Mouse (Mus musculus) thymus, adult 2 months (tissue): ENCODE measurements around the gene Cavin4. TPM values are rescaled to one million over a fixed set of nuclear protein-coding genes. Genes with fewer than 3 reads are reported as not detected.

Experiments
- DNase-seq: peaks from one replicate; pipeline ENCODE4 v3.0.0; 2021
- H3K27ac ChIP-seq: fragments of 200-500 bp; 2 replicates; pipeline ENCODE4 v1.5.1; 2012; ENCODE audit warnings: low read length, control low read depth; ENCODE audit not compliant: control insufficient read depth, insufficient read depth
- H3K27me3 ChIP-seq: fragments of 200-500 bp; 2 replicates; pipeline ENCODE4 v1.6.1; 2012; ENCODE audit warnings: mild to moderate bottlenecking, low read length, moderate library complexity, mixed read lengths; ENCODE audit not compliant: control insufficient read depth, insufficient read depth
- H3K36me3 ChIP-seq: fragments of 200-500 bp; 2 replicates; pipeline ENCODE4 v1.6.1; 2012; ENCODE audit warnings: mild to moderate bottlenecking, low read length, moderate library complexity; ENCODE audit not compliant: control insufficient read depth, insufficient read depth
- H3K4me1 ChIP-seq: fragments of 200-500 bp; replicated peaks from 2 replicates; pipeline ENCODE4 v1.6.1; 2012; ENCODE audit warnings: low read length; ENCODE audit not compliant: control insufficient read depth, insufficient read depth
- H3K4me3 ChIP-seq: fragments of 200-500 bp; 2 replicates; pipeline ENCODE4 v1.5.1; 2012; ENCODE audit warnings: mild to moderate bottlenecking, low read length, control low read depth, moderate library complexity; ENCODE audit not compliant: control insufficient read depth, insufficient read depth
- CTCF ChIP-seq: fragments of 200-500 bp; IDR thresholded peaks from 2 replicates; pipeline ENCODE4 v1.5.1; 2012; ENCODE audit warnings: mild to moderate bottlenecking, control low read depth, low read length, moderate library complexity, borderline replicate concordance; ENCODE audit not compliant: control insufficient read depth, poor library complexity, insufficient read depth; ENCODE audit errors: extremely low read depth
- POLR2A ChIP-seq: fragments of 200-500 bp; IDR thresholded peaks from 2 replicates; pipeline ENCODE4 v1.6.1; 2012; ENCODE audit warnings: mild to moderate bottlenecking, low read length, control low read depth, moderate library complexity; ENCODE audit not compliant: control insufficient read depth, poor library complexity, insufficient read depth; ENCODE audit errors: extremely low read depth
- WGBS: fragments of 180-500 bp; shearing (Covaris S2); methylation state at CpG from one replicate; pipeline ENCODE4 v1.1.7; 2018; 5-methylcytosine and 5-hydroxymethylcytosine counted together
- polyA plus RNA-seq: library from polyadenylated mRNA; depleted of rRNA; stranded (reverse); fragments of >200 nt; gene quantifications from 2 replicates; pipeline ENCODE4 v1.2.3, GENCODE M21; 2012

Gene Cavin4
- polyA plus RNA-seq, 1 experiment, result 0.63 TPM

DNA sequence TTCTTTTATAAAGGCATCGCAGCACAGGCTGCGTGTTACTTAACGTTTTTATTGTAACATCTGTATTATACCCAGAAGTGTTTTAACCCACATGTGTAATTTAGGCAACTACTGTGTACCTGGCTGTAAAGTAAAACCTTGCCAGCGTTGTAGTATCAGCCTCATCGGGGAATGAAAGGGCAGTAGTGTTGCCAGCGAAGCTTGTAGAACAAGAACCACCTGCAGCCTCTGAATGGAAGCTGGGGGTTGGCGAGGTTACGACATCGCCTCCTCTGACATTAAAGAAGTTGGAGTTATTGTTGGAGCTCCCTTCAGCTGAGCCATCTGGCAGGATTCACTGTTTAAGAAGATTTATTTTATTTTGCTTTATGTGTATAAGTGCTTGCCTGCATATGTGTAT lies 37.5 kb upstream of the Cavin4 start:
- no peaks in the 10 kb centered on the region for H3K4me1 ChIP-seq
- 94% methylated on average over 9 of the region's 9 CpGs for WGBS
- DNase-seq, result no peak
- TF ChIP-seq POLR2A, result no peak
- TF ChIP-seq CTCF, result no peak
- H3K27ac ChIP-seq, result no peak overlapping the region
- no peak overlapping the region for H3K4me3 ChIP-seq
- H3K27me3 ChIP-seq, result no peaks in the 10 kb centered on the region
- H3K36me3 ChIP-seq, result no peaks in the 10 kb centered on the region

DNA sequence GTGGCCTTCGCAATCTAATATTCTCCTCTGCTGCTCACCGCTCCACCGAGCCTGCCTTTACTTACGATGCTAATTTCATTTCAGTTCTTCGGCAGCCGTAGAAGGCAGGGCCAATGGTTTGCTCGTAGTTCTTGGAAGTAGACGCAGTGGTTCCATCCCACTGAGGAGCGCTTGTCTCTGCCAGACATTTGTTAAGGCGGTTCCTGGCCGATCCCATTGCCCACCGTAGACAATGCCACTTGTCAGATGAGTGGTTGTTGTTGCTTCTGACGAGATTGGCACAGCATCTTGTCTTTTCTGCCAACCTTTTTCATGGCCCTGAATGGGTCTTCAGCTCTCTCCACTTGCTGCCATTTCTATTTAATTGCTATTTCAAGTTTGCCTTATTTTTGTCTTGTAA lies 33.9 kb upstream of the Cavin4 start:
- no peak for DNase-seq
- 98% methylated on average over 13 of the region's 13 CpGs for WGBS
- Histone ChIP-seq H3K27ac (no peak overlapping the region), H3K4me3 (no peak overlapping the region), H3K4me1 (no peaks in the 10 kb centered on the region), H3K27me3 (no peaks in the 10 kb centered on the region), H3K36me3 (no peaks in the 10 kb centered on the region)
- TF ChIP-seq POLR2A (no peak), CTCF (no peak)

DNA sequence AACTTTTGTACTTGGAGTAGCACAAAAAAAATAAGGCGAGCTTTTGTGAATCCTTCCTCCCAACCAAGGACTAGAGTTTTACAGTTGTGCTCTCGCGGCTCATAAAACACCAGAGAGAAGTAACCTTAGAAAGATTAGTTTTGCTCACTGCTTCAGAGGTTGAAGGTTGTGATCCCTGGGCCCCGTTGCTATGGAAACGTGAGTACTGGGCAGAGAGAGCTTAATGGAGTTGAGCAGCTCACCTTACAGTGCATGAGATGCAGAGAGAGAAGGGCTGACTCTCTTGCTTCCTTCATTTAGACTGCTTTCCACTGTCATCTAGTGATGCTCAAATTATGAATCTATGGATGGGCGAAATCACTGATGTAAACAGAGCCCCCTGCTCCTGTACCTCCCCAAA lies 29.8 kb upstream of the Cavin4 start:
- 95% methylated on average over 6 of the region's 6 CpGs for WGBS
- Histone ChIP-seq H3K27me3 (no peaks in the 10 kb centered on the region), H3K36me3 (no peaks in the 10 kb centered on the region), H3K4me3 (no peak overlapping the region), H3K4me1 (no peaks in the 10 kb centered on the region), H3K27ac (no peak overlapping the region)
- no peak for DNase-seq
- no peak for TF ChIP-seq CTCF
- no peak for TF ChIP-seq POLR2A

DNA sequence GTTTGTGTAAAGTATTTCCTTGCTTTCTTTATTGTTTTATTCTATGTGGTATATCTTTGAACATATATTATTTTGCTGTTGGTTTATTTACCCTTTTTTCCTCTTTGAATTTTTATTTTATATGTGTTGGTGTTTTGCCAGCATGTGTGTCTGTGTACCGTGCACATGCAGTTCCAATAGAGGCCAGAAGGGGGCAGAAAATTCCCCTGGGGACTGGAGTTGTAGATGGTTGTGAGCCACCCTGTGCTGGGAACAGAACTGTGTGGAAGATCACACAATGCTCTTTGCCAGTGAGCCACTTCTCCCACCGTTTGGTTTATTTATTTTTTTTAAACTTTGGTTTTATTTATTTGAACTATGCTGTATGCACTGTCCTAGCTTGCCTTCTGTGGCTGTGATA lies 29.3 kb upstream of the Cavin4 start:
- TF ChIP-seq CTCF (no peak), POLR2A (no peak)
- Histone ChIP-seq H3K27me3 (no peaks in the 10 kb centered on the region), H3K27ac (no peak overlapping the region), H3K4me1 (no peaks in the 10 kb centered on the region), H3K36me3 (no peaks in the 10 kb centered on the region), H3K4me3 (no peak overlapping the region)
- WGBS, result 86% methylated on average over 2 of the region's 2 CpGs
- peak; percentile 4 for DNase-seq

DNA sequence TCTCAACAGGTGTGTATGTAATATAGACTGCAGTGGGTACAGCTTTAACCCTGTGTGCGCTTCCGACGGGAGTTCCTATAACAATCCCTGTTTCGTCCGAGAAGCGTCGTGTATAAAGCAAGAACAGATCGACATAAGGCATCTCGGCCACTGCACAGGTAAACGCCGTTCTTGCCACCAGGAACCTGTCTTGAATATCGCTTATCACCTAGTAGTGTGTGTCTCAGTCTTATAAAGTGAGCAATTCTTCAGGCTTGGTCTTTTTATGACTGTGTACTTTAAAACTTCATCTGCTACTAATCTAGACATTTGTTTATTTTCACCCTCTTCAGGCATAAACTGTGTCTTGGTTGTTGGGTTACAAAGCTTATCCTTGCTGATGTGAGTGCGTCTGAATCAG lies 26.5 kb upstream of the Cavin4 start:
- Histone ChIP-seq H3K27me3 (no peaks in the 10 kb centered on the region), H3K27ac (no peak overlapping the region), H3K4me1 (no peaks in the 10 kb centered on the region), H3K4me3 (no peak overlapping the region), H3K36me3 (no peaks in the 10 kb centered on the region)
- no peak for DNase-seq
- WGBS, result 98% methylated on average over 13 of the region's 13 CpGs
- TF ChIP-seq CTCF (no peak), POLR2A (no peak)

DNA sequence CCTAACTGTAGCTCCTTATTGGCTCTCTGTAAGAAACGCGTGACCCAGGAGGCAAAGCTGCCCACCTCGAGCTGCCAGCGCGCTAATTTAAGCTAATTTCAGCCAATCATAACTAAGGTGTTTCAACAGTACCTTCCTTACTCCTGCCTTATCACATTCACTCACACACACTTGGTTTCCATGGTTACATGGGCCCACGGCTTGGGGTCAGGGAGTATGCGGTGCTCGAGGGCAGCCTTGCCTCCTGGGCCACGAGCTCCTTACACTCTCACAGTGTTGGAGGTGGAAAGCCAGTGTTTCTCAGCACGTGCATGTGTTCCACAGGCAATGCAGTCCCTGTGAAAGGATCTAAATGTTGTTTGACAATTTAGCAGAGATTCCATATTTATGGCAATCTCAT lies 25.2 kb upstream of the Cavin4 start:
- no peak for DNase-seq
- Histone ChIP-seq H3K4me1 (no peaks in the 10 kb centered on the region), H3K36me3 (no peaks in the 10 kb centered on the region), H3K27me3 (no peaks in the 10 kb centered on the region), H3K4me3 (no peak overlapping the region), H3K27ac (no peak overlapping the region)
- WGBS, result 91% methylated on average over 10 of the region's 10 CpGs
- TF ChIP-seq POLR2A (no peak), CTCF (no peak)

DNA sequence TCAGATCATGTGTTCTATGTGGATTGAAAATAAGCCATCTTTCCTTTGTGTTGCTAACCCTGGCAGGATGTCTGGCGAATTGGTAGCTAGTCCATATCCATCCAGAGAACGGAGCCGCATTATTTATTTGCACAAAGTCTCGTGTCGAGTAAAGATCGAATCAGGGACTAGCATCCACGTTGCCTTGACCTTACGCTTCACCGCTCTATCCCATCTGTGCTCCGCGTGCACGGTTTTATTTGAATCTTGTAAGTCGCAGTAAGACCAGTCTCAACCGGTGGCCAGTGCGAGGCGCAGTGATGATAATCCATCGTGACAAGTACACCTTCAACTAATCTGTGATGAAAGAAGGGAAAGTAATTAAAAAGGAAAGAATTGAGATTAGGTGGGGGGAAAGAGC lies 23.8 kb upstream of the Cavin4 start:
- DNase-seq, result no peak
- Histone ChIP-seq H3K4me3 (no peak overlapping the region), H3K27me3 (no peaks in the 10 kb centered on the region), H3K36me3 (no peaks in the 10 kb centered on the region), H3K4me1 (no peaks in the 10 kb centered on the region), H3K27ac (no peak overlapping the region)
- 97% methylated on average over 17 of the region's 17 CpGs for WGBS
- TF ChIP-seq CTCF, result no peak
- TF ChIP-seq POLR2A, result no peak

DNA sequence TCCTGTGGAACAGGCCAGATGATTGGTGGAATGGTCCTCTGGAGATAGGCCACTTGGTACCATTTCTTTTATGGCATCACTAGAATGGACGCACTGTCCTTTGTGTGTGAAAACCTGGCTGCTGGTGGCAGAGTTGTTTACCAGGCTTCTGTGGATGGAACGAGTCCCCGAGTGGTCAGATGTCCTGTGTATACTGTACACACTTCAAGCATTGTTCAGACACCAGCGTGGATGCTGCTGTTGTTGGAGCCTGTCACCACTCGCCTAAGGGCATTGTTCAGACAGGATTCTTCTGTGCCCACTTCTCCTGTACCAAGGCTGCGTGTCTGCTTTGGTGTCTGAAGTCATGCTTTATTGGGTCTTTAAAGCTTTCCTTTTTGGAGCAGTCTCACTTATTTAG lies 19.5 kb upstream of the Cavin4 start:
- no peak for TF ChIP-seq CTCF
- no peak for TF ChIP-seq POLR2A
- Histone ChIP-seq H3K4me3 (no peak overlapping the region), H3K27ac (no peak overlapping the region), H3K27me3 (no peaks in the 10 kb centered on the region), H3K4me1 (no peaks in the 10 kb centered on the region), H3K36me3 (no peaks in the 10 kb centered on the region)
- DNase-seq, result no peak
- 93% methylated on average over 6 of the region's 6 CpGs for WGBS
